Mouse (Mus musculus) hindlimb bud, embryonic 11.5 days (tissue): ENCODE measurements at regions not wholly inside any gene's neighbourhood (a gene's known extent, or its start where the extent isn't known, plus 50 kb on each side); places are given as distances from the start of the nearest gene placed in this dataset.

ENCODE experiments used
- DNase-seq: peaks from one replicate; pipeline ENCODE4 v3.0.0-alpha.2; 2012; ENCODE audit warnings: low read depth, low spot score; ENCODE audit errors: extremely low spot score

DNA sequence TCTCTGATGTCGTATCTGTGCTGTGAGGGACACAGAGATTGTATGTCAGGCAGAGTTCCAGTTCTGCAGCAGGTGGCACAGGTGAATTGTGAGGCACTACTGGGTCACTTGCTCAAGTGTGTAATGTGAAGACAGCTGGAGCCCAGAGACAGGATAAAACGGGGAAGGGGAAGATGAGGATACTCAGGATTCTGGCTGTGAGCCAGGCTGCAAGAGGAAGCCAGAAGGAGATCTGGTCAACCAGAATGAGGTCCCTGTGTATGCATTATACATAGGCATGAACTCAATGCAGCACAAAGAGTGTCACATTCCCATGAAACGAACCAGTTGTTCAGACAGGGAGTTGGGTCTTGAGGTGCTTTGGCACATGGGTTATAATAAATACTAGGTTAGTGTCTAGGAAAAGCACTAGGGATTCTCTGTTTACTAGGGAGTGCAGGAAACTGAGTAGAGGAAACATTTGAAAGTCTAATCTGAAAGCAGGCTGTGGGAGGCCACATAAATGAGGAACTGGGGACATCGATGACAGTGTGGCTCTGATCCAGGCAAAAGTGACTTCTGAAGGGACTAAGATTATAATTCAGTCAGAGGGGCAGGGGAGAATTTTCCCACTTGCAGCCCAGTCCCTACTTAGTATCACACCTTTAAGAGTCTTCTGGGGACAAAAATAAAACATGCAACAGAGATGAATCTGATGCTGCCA is 109.9 kb upstream of the Rxfp2 start:
- no peak for DNase-seq

DNA sequence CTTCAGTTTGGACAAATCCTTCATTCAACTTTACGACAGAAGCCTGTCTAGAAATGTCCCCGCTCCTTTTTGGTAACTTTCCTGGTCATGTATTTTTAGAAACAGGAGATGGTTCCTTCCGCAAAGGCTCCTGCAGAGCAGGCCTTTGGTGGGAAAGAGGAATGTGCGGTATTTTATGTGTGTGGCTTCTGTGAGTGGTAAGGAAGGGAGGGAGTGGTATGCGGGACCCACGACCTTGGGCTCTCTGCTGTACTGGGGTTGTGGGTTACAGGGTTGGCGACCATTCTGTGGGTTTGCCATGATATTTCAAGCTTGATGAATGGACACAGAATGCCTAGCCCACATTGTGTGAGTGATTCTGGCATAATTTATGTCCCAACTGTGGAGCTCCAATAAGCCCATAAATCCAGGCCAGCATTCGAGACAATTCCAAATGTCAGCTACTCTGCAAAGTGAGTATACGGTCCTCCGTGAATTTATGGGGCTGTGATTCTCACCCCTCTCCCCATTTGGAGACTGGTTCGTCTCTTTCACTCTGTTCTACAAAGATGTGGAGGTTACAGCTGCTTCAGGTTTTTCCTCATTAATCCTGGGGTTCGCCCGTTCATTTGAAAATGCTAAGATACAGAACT is 109.3 kb upstream of the Rxfp2 start:
- peak; percentile 33 for DNase-seq

DNA sequence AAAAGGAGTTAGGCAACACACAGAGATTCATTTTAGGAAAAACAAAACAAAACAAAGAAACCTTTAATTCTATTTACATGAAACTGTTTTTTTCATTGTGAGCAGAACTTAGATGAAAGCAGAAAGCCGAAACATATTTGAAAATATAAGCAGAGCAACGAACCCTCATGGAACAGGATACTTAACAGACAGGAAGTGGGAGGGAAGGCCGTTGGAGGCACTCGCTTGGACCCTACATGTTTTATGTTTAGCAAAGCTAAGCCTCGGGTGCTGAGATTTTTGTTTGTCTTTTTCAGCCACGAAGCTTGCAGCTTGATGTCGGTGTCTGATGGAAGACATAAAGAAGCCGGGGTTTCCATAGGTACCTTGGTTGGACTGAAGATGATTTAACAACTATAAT is 108.5 kb upstream of the Rxfp2 start:
- DNase-seq = no peak

DNA sequence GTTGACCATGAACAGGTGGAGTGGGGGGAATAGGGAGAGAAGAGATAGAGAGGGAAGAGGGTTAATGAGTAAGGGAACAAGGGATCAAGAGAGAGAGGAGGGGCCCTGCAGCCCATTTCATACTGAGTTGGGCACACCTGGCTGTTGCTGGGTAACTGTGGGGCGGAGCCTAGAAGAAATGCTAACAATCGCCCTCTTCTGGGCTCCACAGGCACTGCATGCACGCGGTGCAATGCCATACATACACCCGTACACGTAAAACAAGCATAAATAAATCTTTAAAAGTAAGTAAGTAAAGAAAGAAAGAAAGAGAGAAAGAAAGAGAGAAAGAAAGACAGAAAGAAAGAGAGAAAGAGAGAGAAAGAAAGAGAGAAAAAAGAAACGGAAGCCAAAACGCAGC is 106.5 kb upstream of the Rxfp2 start:
- DNase-seq = no peak

- DNase-seq = no peak
These were observed 102.7 kb upstream of the Rxfp2 start for GRCm38 (mm10) chr5:149915761-149916160.

- DNase-seq = no peak
These were observed 101.1 kb upstream of the Rxfp2 start for GRCm38 (mm10) chr5:149917374-149917773.

- DNase-seq = no peak
These were observed 99.4 kb upstream of the Rxfp2 start for GRCm38 (mm10) chr5:149919097-149919496.

GRCm38 (mm10) chr5:149920326-149920725 is 98.1 kb upstream of the Rxfp2 start:
- DNase-seq = no peak

GRCm38 (mm10) chr5:149924501-149924900 is 94.0 kb upstream of the Rxfp2 start:
- DNase-seq = no peak

- no peak for DNase-seq
These were observed 91.7 kb upstream of the Rxfp2 start for GRCm38 (mm10) chr5:149926786-149927185.

DNA sequence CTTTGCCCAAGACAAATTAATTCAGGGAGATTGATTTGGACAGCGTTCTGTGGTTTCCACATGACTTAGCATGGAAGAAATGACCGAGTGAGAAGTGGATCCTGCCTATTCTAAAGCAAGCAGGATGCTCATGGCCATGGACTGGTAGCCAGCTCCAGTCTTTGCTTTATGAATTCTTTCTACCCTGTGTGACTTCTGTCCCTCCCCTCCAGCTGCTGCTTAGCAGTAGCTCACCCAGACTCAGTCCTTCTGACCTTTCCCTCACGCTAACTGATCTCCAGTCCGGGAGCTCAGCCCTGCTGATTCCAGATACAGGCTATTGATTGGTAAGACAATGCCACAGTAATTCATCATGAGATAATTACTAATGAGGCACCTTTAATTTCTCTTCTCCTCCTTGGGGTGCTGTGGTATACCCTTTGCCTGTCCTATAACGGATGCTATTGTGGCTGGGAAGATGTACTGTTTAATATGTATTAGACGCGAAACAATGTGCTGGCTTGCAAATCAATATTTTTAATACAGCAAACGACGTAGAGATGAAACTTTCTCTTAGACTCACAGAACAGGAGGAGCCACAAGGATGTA is 86.8 kb upstream of the Rxfp2 start:
- no peak for DNase-seq

GRCm38 (mm10) chr5:149932220-149932619 is 86.3 kb upstream of the Rxfp2 start:
- no peak for DNase-seq

DNA sequence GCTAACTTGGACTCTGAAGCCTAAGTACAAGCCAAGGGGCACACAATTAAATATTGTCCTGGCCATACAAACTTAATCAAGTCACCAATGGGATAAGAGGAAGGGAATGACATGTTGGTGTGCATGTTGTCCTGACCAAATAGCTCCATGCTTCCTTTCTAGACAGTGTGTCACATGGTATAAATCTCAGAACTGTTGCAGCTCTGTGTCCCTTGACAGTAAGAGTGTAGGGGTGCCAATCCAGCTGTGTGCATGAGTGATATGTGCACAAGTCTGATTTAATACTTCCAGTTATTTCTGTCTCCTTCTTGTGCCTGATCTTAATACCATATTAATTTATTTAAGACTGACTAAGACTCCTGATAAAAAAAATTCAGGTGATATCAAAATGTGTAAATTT is 72.8 kb upstream of the Rxfp2 start:
- DNase-seq = no peak

- DNase-seq = no peak
These were observed 71.0 kb upstream of the Rxfp2 start for GRCm38 (mm10) chr5:149947491-149947890.

DNA sequence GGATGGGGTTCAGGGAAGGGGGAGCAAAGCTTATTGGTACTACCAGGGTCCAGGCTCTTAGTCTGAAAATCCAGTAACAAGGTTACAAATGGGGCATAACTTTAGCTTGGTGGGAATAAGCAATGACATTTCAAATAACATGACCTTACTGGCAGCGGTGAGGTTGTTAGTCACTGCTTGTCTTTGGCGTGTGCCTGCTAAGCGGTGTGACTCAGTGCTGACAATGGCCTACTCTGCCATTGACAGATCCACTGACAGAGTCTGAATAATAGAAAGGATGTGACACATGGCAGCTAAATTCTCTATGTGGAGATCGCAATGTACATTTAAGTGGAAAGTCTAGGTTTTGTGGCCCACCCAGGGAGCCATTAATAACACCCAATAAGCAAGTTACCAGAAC is 61.5 kb upstream of the Rxfp2 start:
- no peak for DNase-seq

GRCm38 (mm10) chr5:149961178-149961577 is 57.3 kb upstream of the Rxfp2 start:
- no peak for DNase-seq

GRCm38 (mm10) chr5:149964748-149965147 is 53.7 kb upstream of the Rxfp2 start:
- DNase-seq = no peak
